Mouse (Mus musculus) myocyte (in vitro differentiated cells): ENCODE measurements at regions not wholly inside any gene's neighbourhood (a gene's known extent, or its start where the extent isn't known, plus 50 kb on each side); places are given as distances from the start of the nearest gene placed in this dataset.
A peak's percentile ranks its signal among the peaks of the same experiment; 100 is the strongest.

Experiments used
- H3K27me3 ChIP-seq: one replicate; pipeline ENCODE4 v1.6.1; 2011; ENCODE audit not compliant: control insufficient read depth, insufficient read depth, insufficient read length
- H3K36me3 ChIP-seq: one replicate; pipeline ENCODE4 v1.6.1; 2011; ENCODE audit not compliant: control insufficient read depth, insufficient read depth
- H3K4me2 ChIP-seq: one replicate; pipeline ENCODE4 v1.6.1; 2011; ENCODE audit warnings: low read depth, control low read depth
- H3K4me3 ChIP-seq: one replicate; pipeline ENCODE4 v1.5.1; 2011; ENCODE audit warnings: mild to moderate bottlenecking, control low read depth, moderate library complexity
- H3K79me2 ChIP-seq: one replicate; pipeline ENCODE4 v1.6.1; 2011; ENCODE audit not compliant: control insufficient read depth, insufficient read depth
- H3ac ChIP-seq: one replicate; pipeline ENCODE4 v1.6.1; 2011; ENCODE audit not compliant: control insufficient read depth, insufficient read length
- CEBPB ChIP-seq: IDR thresholded peaks from 2 replicates; pipeline ENCODE4 v1.6.1; 2011; ENCODE audit warnings: mild to moderate bottlenecking, moderate library complexity; ENCODE audit not compliant: poor library complexity, insufficient read depth, severe bottlenecking
- E2F4 ChIP-seq: IDR thresholded peaks from one replicate; pipeline ENCODE4 v1.6.1; 2011; ENCODE audit warnings: mild to moderate bottlenecking, control low read depth, moderate library complexity; ENCODE audit not compliant: insufficient read depth
- MAX ChIP-seq: IDR thresholded peaks from one replicate; pipeline ENCODE4 v1.6.1; 2011; ENCODE audit warnings: low read depth, mild to moderate bottlenecking, control low read depth
- MYOD1 ChIP-seq, 3 experiments: IDR thresholded peaks; one replicate each; pipeline ENCODE4 v1.6.1; 2011; ENCODE audit warnings: control low read depth in 2 of 3, low read depth in 2 of 3, mild to moderate bottlenecking in 2 of 3, moderate library complexity in 1 of 3; ENCODE audit not compliant: insufficient read length in 2 of 3, control insufficient read depth in 1 of 3
- MYOG ChIP-seq, 3 experiments: IDR thresholded peaks; one replicate each; pipeline ENCODE4 v1.6.1; 2011; ENCODE audit warnings: control low read depth in 2 of 3, low read depth in 2 of 3, mild to moderate bottlenecking in 2 of 3; ENCODE audit not compliant: insufficient read length in 2 of 3, control insufficient read depth in 1 of 3, insufficient read depth in 1 of 3
- POLR2A ChIP-seq: IDR thresholded peaks from one replicate; pipeline ENCODE4 v1.6.1; 2011; ENCODE audit warnings: low read depth, mild to moderate bottlenecking, control low read depth, moderate library complexity; ENCODE audit not compliant: insufficient read length
- POLR2AphosphoS2 ChIP-seq: IDR thresholded peaks from one replicate; pipeline ENCODE4 v1.6.1; 2011; ENCODE audit warnings: low read depth, control low read depth; ENCODE audit not compliant: insufficient read length
- REST ChIP-seq: IDR thresholded peaks from one replicate; pipeline ENCODE4 v1.6.1; 2011; ENCODE audit warnings: mild to moderate bottlenecking, control low read depth, moderate library complexity; ENCODE audit not compliant: insufficient read depth, insufficient read length
- SRF ChIP-seq: IDR thresholded peaks from one replicate; pipeline ENCODE4 v1.6.1; 2011; ENCODE audit warnings: low read depth; ENCODE audit not compliant: control insufficient read depth, insufficient read length
- TCF12 ChIP-seq: IDR thresholded peaks from one replicate; pipeline ENCODE4 v1.6.1; 2011; ENCODE audit warnings: mild to moderate bottlenecking, control low read depth; ENCODE audit not compliant: poor library complexity, insufficient read depth, severe bottlenecking
- TCF3 ChIP-seq: IDR thresholded peaks from one replicate; pipeline ENCODE4 v1.6.1; 2011; ENCODE audit warnings: low read depth, control low read depth; ENCODE audit not compliant: insufficient read length
- USF1 ChIP-seq: IDR thresholded peaks from one replicate; pipeline ENCODE4 v1.6.1; 2011; ENCODE audit warnings: low read depth, mild to moderate bottlenecking, control low read depth, moderate library complexity

DNA sequence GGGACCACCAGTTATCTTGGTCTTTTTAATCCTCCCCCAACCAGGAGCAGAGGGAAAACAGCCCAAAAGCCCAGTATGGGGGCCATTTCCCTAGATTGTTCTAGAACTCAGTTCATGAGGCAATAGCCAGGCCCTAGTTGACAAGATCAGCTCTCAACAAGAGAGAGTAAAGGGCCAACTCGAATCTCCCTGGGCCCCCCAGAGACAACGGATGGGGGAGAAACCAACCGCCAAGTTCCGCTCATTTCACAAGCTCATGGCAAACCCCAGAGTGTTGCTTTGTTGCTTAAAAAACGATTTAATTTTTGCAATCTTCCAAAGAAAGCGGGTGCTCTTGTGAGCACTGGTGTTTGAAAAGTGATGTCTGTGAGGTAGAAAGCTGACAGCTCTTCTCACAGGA is 108.5 kb upstream of the Irf2bp2 start:
- no peak for TF ChIP-seq TCF3
- no peak for TF ChIP-seq POLR2A
- TF ChIP-seq USF1 = no peak
- no peak for TF ChIP-seq SRF
- TF ChIP-seq POLR2AphosphoS2 = no peak
- TF ChIP-seq REST = no peak
- no peak for TF ChIP-seq MAX
- no peak for TF ChIP-seq CEBPB
- H3ac ChIP-seq = no peak overlapping the region

DNA sequence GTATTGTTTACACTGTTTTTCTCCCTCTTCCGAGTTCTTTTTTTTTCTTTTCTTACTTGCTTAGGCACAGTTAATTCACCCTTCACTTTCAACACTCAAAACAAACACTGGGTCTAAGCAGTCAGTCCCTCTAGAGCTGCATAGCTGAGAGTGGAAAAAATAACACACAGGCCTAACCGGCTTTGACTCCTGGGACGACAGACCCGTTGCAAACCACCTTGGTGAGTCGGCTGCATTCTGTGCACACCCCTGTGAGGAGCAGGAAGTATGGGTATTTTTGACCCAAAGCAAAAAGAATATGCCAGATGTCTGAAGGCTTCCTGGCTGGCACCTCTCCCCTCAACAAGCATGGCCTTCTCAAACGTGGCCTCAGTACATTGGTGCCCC is 105.6 kb upstream of the Irf2bp2 start:
- H3K4me2 ChIP-seq = no peak overlapping the region
- H3K36me3 ChIP-seq = no peaks in the 10 kb centered on the region
- H3K27me3 ChIP-seq = no peaks in the 10 kb centered on the region
- no peaks in the 10 kb centered on the region for H3K79me2 ChIP-seq
- TF ChIP-seq CEBPB (no peak), MAX (no peak), TCF12 (no peak), POLR2AphosphoS2 (no peak), TCF3 (no peak), MYOD1 (IDR thresholded peaks at IDR 0.05; ENCODE audit: control insufficient read depth in 1 of 3, insufficient read length in 2 of 3, low read depth in 2 of 3) (no peak), USF1 (no peak), E2F4 (no peak), MYOG (IDR thresholded peaks at IDR 0.05; ENCODE audit: control insufficient read depth in 1 of 3, insufficient read depth in 1 of 3, insufficient read length in 2 of 3, low read depth in 2 of 3) (no peak), SRF (no peak)
- no peak overlapping the region for H3K4me3 ChIP-seq
- no peak overlapping the region for H3ac ChIP-seq

More for the DNA sequence above, 108.5 kb upstream of the Irf2bp2 start:
- no peaks in the 10 kb centered on the region for H3K79me2 ChIP-seq
- H3K4me3 ChIP-seq = no peak overlapping the region
- H3K36me3 ChIP-seq = no peaks in the 10 kb centered on the region
- no peak overlapping the region for H3K4me2 ChIP-seq
- H3K27me3 ChIP-seq = no peaks in the 10 kb centered on the region

DNA sequence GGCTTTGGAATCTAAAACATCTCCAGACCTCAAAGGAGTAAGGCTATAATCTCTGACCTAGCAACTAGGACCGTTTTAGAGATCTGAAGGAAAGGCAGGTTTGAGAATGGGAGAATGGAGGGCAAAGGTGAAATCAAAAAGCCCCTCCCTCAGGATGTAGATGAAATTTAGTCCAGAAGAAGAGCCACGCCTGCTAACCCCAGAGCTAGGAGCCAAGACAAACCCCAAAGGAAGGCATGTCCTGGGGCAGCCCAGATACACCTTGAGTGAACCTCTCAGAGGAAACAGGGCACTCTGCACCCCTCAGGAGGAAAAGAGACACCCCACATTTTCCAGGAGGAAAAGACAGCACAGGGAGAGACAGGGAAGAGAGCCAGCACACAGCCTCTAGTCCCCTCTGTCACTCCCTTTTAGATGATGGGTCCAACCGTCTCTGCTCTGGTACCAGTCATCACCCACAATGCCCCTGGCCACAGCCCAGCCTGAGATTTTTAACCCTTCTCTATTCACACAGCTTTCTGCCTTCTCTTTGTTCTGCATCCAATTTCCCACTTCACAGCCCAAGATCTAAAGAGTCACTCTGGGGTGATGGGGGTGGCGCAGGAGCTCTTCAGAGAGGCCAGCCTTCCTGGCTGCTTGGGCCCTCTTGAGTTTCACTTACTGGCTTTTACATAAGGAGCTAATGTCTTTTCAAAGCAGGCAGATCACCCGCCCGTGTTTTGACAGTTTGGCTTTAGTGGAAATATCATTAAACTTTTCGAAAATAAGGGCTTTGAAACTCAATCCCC is 105.0 kb upstream of the Irf2bp2 start:
- Histone ChIP-seq H3K79me2 (no peaks in the 10 kb centered on the region), H3ac (no peak overlapping the region), H3K27me3 (no peaks in the 10 kb centered on the region), H3K4me3 (no peak overlapping the region), H3K36me3 (no peaks in the 10 kb centered on the region), H3K4me2 (no peak overlapping the region)
- no peak for TF ChIP-seq E2F4
- TF ChIP-seq CEBPB = no peak
- no peak for TF ChIP-seq POLR2AphosphoS2
- no peak for TF ChIP-seq MAX
- TF ChIP-seq REST = no peak

DNA sequence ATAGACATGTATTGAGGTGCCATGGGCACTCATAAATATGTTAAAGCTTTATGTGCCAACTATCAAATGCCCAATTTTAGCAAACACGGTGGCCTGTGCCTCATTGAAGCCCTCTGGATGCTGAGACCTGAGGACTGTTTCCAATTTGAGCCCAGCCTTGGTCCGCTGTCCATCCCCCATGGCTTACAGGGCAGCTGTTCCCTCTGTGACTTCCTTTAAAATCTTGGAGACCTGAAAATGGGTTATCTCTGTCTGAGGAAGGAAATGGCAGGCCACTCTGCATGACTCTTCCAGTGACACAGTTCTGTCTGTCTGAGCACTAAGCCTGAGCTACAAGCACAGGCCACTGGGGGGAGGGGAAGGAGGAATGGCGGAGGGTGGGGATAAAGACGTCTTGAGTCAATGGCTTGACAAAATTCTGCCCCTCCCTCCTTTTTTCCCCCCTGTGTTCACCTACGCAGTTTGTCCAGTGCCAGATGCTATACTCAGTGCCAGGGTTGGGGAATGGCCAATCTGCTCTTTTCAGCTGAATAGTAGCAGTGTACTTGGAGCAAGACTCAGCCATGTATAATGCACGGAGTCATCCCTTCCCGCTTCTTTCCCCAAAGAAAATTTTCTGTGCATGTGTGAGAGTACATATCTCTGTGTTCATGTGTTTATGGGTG is 102.7 kb upstream of the Irf2bp2 start:
- no peak overlapping the region for H3K4me3 ChIP-seq

DNA sequence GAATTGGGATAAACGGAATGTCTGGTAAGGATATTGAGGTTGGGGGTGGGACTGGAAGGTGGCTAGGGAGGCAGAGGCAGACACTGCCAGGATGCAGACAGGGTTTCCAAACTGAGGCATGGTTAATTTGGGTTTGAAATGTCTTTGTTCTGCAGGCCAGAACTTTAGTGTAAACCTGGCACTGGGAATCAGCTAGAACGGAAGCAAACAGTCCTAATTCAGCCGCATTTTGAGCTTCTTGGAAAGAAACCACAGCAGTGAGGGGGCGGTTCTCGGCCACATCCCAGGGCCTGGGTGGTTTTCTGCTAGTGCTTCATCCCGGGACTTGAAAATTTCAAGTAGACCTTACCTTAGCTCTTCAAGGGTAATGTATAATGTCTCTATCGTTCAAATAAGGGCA is 100.6 kb upstream of the Irf2bp2 start:
- H3K79me2 ChIP-seq = no peaks in the 10 kb centered on the region
- H3K4me3 ChIP-seq = no peak overlapping the region
- peak overlapping the region; percentile 46 for H3K4me2 ChIP-seq
- no peaks in the 10 kb centered on the region for H3K36me3 ChIP-seq
- H3K27me3 ChIP-seq = no peaks in the 10 kb centered on the region
- TF ChIP-seq USF1 = no peak
- TF ChIP-seq TCF3 = no peak
- TF ChIP-seq POLR2A = no peak
- TF ChIP-seq SRF = no peak
- TF ChIP-seq MYOD1 (IDR thresholded peaks at IDR 0.05; ENCODE audit: control insufficient read depth in 1 of 3, insufficient read length in 2 of 3, low read depth in 2 of 3) = no peak
- TF ChIP-seq REST = no peak
- no peak for TF ChIP-seq E2F4
- TF ChIP-seq MYOG (IDR thresholded peaks at IDR 0.05; ENCODE audit: control insufficient read depth in 1 of 3, insufficient read depth in 1 of 3, insufficient read length in 2 of 3, low read depth in 2 of 3) = no peak
- TF ChIP-seq MAX = no peak
- no peak for TF ChIP-seq TCF12
- TF ChIP-seq CEBPB = no peak
- TF ChIP-seq POLR2AphosphoS2 = no peak
- no peak overlapping the region for H3ac ChIP-seq

More for the DNA sequence above, 102.7 kb upstream of the Irf2bp2 start:
- H3K4me2 ChIP-seq = no peak overlapping the region
- no peaks in the 10 kb centered on the region for H3K27me3 ChIP-seq
- no peaks in the 10 kb centered on the region for H3K36me3 ChIP-seq
- peak in 2 of 3 experiments; percentile 59 to 60 for TF ChIP-seq MYOG (IDR thresholded peaks at IDR 0.05; ENCODE audit: control insufficient read depth in 1 of 3, insufficient read depth in 1 of 3, insufficient read length in 2 of 3, low read depth in 2 of 3)
- TF ChIP-seq E2F4 = no peak
- TF ChIP-seq TCF12 = peak; percentile 40
- TF ChIP-seq TCF3 = no peak
- TF ChIP-seq MYOD1 (IDR thresholded peaks at IDR 0.05; ENCODE audit: control insufficient read depth in 1 of 3, insufficient read length in 2 of 3, low read depth in 2 of 3) = peak in 1 of 3 experiments; percentile 72
- TF ChIP-seq POLR2AphosphoS2 = no peak
- H3K79me2 ChIP-seq = no peaks in the 10 kb centered on the region
- H3ac ChIP-seq = no peak overlapping the region
